Mouse (Mus musculus) cortical plate, adult 2 months (tissue): ENCODE measurements at regions not wholly inside any gene's neighbourhood (a gene's known extent, or its start where the extent isn't known, plus 50 kb on each side); places are given as distances from the start of the nearest gene placed in this dataset.

Experiments
- CTCF ChIP-seq: fragments of 200-500 bp; IDR thresholded peaks from 2 replicates; pipeline ENCODE4 v1.5.1; 2011; ENCODE audit warnings: mild to moderate bottlenecking, control low read depth, low read length; ENCODE audit not compliant: insufficient read depth; ENCODE audit errors: extremely low read depth
- POLR2A ChIP-seq: fragments of 200-500 bp; IDR thresholded peaks from 2 replicates; pipeline ENCODE4 v1.6.1; 2011; ENCODE audit warnings: mild to moderate bottlenecking, low read length, control low read depth; ENCODE audit not compliant: insufficient read depth; ENCODE audit errors: extremely low read depth

- no peak for TF ChIP-seq POLR2A
- no peak for TF ChIP-seq CTCF
Observed at GRCm38 (mm10) chr15:63050033-63050432, 794.9 kb downstream of the Gsdmc2 start.
